Mouse (Mus musculus) kidney, postnatal 4 days (tissue): Measurements from ENCODE around the gene Creb5.
"Not testable (repeated sequence)": the region's sequence is repeated elsewhere in the genome, so short reads cannot be mapped to it uniquely, and the experiment has no call there.

Experiments used
- DNase-seq, 2 experiments: peaks; one replicate each; pipeline ENCODE4 v3.0.0; 2021; ENCODE audit warnings: mixed read lengths in 2 of 2

Gene Creb5

GRCm38 (mm10) chr6:53319543-53320325 is 32.7 kb downstream of the Creb5 start:
- peak; percentile 8 to 31 for DNase-seq

GRCm38 (mm10) chr6:53337398-53337797 is 50.3 kb downstream of the Creb5 start:
- peak; percentile 6 to 13 for DNase-seq

- DNase-seq = peak; percentile 4 to 20
Observed at GRCm38 (mm10) chr6:53352311-53352960, 65.4 kb downstream of the Creb5 start.

GRCm38 (mm10) chr6:53356328-53356727 is 69.3 kb downstream of the Creb5 start:
- DNase-seq = no peak

- peak in 1 of 2 experiments; percentile 3 for DNase-seq
Observed at GRCm38 (mm10) chr6:53363535-53363934, 76.5 kb downstream of the Creb5 start.

GRCm38 (mm10) chr6:53363981-53364391 is 76.9 kb downstream of the Creb5 start:
- peak; percentile 36 to 50 for DNase-seq

- no peak for DNase-seq
Observed at GRCm38 (mm10) chr6:53369147-53369546, 82.1 kb downstream of the Creb5 start.

GRCm38 (mm10) chr6:53369928-53370327 is 82.9 kb downstream of the Creb5 start:
- DNase-seq = no peak

- no peak for DNase-seq
Observed at GRCm38 (mm10) chr6:53371962-53372361, 84.9 kb downstream of the Creb5 start.

GRCm38 (mm10) chr6:53374315-53374941 is 87.4 kb downstream of the Creb5 start:
- no peak for DNase-seq

- no peak for DNase-seq
Observed at GRCm38 (mm10) chr6:53389277-53389676, 102.2 kb downstream of the Creb5 start.

GRCm38 (mm10) chr6:53390413-53390812 is 103.3 kb downstream of the Creb5 start:
- peak; percentile 58 to 68 for DNase-seq

- DNase-seq = peak in 1 of 2 experiments; percentile 11
Observed at GRCm38 (mm10) chr6:53394026-53394425, 107.0 kb downstream of the Creb5 start.

GRCm38 (mm10) chr6:53395208-53395607 is 108.1 kb downstream of the Creb5 start:
- no peak for DNase-seq

GRCm38 (mm10) chr6:53396421-53396820 is 109.4 kb downstream of the Creb5 start:
- DNase-seq = no peak

- no peak for DNase-seq
Observed at GRCm38 (mm10) chr6:53397797-53398196, 110.7 kb downstream of the Creb5 start.

- no peak for DNase-seq
Observed at GRCm38 (mm10) chr6:53398297-53399140, 111.4 kb downstream of the Creb5 start.

- no peak for DNase-seq
Observed at GRCm38 (mm10) chr6:53401364-53401763, 114.3 kb downstream of the Creb5 start.

GRCm38 (mm10) chr6:53402551-53402950 is 115.5 kb downstream of the Creb5 start:
- DNase-seq = not testable (repeated sequence)

GRCm38 (mm10) chr6:53409183-53409582 is 122.1 kb downstream of the Creb5 start:
- DNase-seq = no peak

GRCm38 (mm10) chr6:53421345-53421744 is 134.3 kb downstream of the Creb5 start:
- no peak for DNase-seq

GRCm38 (mm10) chr6:53429368-53429767 is 142.3 kb downstream of the Creb5 start:
- DNase-seq = no peak

- no peak for DNase-seq
Observed at GRCm38 (mm10) chr6:53429891-53430290, 142.8 kb downstream of the Creb5 start.
